Mouse (Mus musculus): ENCODE data around the gene Hibadh. TPM values are rescaled to one million over a fixed set of nuclear protein-coding genes. Genes with fewer than 3 reads are reported as not detected.

The Hibadh gene
- 90.2 TPM for polyA plus RNA-seq (2017; shearing (Covaris generic))

DNA sequence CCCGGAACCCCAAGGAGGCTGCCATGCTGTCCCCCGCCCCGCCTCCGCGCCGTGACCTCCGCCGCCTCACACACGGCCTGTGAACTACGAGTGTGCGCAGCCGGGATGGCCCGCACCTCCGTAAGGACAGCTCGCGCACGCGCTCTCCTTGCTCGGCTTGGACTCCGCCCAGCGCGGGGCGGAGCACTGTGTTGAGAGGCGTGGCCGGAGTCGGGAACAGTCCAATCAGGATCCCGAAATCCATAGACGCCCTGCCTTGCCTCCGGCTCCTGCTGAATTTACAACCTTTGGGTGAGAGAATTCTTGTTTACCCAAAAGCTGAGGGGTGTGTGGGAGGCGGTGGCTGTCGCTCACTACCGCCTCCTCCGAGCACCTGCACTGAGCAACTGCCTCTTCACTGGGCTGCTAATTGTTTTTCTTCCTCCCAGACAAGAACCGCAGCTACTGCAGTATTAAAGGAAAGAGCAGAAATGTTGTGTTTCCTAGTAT, at the start of gene Hibadh:
Gene Hibadh, minus strand, starts transcription at position 166 of the 489 bp plus-strand sequence.

Other genes starting within 250 kb of the Hibadh start
- gene Tax1bp1, start 73.3 kb upstream of the Hibadh start, polyA plus RNA-seq (2017; shearing (Covaris generic)), result 243 TPM

Measured in CD4-positive, CD25-positive, alpha-beta regulatory T cell (primary cell).